Mouse (Mus musculus) heart, embryonic 11.5 days (tissue): ENCODE measurements around the gene Adamts16. TPM values are rescaled to one million over a fixed set of nuclear protein-coding genes. Genes with fewer than 3 reads are reported as not detected.

Experiments used
- polyA plus RNA-seq: library from polyadenylated mRNA; unstranded; fragments of >200 nt; fragmentation: Nextera tagmentation; extraction: Ambion mirVana; gene quantifications from 2 replicates; pipeline ENCODE4 v1.2.1, GENCODE M21; 2014

The Adamts16 gene
- polyA plus RNA-seq, 1 experiment from 2014 or later: 0.10 TPM

Other genes starting within 250 kb of the Adamts16 start
- gene Ice1, start 204.2 kb downstream of the Adamts16 start, polyA plus RNA-seq: 19.4 and 22.3 TPM in 2 replicates